Mouse (Mus musculus): Measurements from ENCODE around the gene Pla2g16.
A peak's percentile ranks its signal among the peaks of the same experiment; 100 is the strongest.

Pla2g16 gene

DNA sequence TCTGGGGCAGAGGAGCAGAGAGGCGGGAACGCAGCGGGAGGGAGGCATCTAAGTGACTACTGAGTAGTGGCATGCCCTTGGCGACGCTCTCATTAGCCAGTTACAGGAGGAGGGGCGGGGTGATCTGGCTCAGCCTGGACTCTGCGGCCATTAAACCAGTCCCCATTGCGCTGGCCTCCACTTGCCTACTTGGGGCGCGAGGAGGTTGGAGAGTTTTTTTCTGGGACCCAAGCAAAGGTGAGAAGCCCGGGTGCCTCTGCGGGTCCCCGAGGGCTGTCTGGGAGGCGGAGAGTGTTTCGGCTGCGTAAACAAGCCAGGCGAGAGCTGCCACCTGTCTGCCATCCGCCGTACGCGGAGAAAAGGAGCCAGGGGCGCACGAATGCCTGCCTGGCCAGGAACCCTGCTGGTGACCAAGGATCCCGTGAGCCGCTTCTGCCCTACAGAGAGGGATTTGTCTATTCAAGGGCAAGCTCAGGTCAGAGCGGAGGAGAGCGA lies at the start of gene Pla2g16:
Pla2g16 (plus strand) TSS at position 132 of the 495 bp plus-strand sequence.
- DNase-seq (ENCODE audit: extremely low spot score) = peak; percentile 73

DNA sequence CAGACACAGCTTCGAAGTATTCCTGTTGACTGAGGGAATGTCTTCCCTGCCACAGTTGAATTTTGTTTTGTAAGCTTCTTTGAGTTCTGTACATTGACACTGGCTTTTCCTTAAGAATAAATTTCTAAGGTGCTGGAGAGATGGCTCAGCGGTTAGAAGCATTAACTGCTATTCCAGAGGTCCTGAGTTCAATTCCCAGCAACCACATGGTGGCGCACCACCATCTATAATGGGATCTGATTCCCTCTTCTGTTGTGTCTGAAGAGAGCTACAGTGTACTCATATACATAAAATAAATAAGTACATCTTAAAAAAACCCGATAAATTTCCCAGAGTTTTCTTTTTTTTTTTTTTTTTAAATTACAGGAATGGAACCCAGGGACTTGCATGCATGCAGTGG lies 49.2 kb upstream of the Pla2g16 start:
- DNase-seq (ENCODE audit: extremely low spot score) = no peak

DNA sequence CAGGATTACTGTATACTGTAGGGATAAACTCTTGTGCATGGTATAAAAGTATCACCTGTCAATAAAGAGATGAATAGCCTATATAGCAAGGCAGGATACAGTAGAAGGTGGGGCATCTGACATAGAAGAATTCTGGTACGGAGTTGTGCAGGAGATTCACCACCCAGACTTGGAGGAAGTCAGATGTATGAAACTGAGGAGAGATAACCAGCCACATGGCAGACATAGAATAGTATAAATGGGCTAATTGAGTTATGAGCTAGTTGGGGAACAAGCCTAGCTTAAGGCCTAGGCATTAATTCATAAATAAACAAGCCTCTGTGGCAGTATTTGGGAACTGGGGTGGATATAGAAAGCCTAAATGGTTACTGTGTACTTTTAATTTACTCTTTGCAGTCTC lies 40.8 kb upstream of the Pla2g16 start:
- no peak for DNase-seq (ENCODE audit: extremely low spot score)

DNA sequence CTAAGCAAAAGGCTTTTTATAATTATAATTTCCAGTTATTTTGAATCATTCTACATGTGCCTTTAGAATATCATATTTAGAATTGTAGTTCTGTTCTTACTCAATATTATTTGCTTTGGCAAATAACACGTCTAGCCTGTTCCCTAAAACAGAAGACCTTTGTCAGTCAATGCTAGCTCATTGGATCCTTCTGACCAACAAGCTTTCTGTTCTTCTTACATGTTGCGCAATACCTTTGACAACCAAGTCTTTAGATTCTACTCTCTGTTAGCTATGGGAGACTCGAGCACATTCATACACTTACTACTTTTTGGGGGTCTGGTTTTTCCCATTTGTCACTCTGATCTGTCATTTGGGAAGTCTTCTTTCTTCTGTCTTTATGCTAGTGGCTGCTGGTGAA lies 35.6 kb upstream of the Pla2g16 start:
- DNase-seq (ENCODE audit: extremely low spot score) = no peak

DNA sequence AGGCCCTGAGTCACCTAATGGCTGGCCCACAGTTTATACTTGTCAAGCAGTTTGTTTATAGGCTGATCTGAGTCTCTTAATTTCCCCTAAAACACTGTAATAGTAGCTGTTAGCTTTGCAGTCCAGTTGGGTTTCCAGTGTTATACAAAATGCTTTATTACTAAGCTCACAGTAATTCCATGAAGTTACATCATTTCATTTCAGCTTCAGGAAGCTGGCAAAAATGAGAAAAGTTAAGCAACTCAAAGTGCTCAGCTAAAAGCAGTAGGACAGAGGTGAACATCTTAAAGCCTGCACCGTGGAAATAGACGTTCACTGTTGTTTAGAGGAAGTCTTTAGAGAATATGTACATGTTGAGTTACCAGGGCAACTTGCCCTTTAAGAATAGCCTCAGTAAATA lies 34.4 kb upstream of the Pla2g16 start:
- DNase-seq (ENCODE audit: extremely low spot score) = no peak

DNA sequence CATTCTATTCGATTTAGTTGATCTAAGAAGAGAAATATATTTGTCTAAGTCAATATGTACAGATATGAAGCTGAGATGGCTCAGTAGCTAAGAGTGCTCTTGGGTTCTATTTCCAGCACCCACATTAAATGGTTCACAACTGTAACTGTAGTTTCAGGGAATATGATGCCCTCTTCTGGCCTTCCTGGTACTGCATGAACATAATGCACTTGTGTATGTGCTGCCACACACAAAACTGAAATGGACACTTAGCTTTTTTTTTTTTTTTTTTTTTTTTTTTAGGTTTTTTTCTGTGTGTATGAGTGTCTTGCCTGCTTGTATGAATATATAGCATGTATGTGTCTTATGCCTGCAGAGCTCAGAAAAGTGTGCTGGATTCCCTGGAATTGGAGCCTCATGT lies 34.0 kb upstream of the Pla2g16 start:
- no peak for DNase-seq (ENCODE audit: extremely low spot score)

DNA sequence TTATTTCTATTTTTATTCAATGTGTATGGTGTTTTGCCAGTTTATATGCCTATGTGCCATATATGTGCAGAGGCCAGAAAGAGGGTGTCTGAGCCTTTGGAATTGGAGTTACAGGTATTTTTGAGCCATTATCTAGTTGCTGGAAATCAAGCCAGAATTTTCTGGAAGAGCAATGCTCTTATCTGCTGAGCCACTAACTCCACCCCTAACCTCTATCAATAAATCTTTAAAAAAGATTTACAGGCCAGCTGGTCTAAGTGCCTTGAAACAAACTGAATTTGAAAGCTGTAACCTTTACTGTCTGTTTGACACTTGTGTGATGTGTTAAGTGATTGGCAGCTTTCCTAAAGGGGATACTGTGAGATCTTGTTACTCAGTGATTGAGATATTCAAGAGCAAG lies 33.5 kb upstream of the Pla2g16 start:
- no peak for DNase-seq (ENCODE audit: extremely low spot score)

DNA sequence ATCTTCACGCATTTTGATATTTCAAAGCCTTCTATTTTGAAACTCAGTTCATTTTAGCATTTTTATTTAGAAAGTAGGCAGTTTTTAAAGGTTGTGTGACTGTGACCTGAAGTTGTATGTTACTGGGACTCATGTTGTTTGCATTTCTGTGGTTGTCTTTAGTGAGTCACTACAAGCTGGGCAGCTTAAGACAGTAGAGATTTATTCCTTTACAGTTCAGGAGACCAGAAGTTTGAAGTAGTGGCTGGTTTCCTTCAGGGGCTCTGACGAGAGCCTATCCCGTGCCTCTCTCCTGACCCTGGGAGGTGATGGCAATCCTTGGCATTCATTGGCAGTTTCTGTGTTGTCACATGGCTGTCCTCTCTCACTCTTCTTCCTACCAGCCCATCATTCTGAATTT lies 32.4 kb upstream of the Pla2g16 start:
- no peak for DNase-seq (ENCODE audit: extremely low spot score)

DNA sequence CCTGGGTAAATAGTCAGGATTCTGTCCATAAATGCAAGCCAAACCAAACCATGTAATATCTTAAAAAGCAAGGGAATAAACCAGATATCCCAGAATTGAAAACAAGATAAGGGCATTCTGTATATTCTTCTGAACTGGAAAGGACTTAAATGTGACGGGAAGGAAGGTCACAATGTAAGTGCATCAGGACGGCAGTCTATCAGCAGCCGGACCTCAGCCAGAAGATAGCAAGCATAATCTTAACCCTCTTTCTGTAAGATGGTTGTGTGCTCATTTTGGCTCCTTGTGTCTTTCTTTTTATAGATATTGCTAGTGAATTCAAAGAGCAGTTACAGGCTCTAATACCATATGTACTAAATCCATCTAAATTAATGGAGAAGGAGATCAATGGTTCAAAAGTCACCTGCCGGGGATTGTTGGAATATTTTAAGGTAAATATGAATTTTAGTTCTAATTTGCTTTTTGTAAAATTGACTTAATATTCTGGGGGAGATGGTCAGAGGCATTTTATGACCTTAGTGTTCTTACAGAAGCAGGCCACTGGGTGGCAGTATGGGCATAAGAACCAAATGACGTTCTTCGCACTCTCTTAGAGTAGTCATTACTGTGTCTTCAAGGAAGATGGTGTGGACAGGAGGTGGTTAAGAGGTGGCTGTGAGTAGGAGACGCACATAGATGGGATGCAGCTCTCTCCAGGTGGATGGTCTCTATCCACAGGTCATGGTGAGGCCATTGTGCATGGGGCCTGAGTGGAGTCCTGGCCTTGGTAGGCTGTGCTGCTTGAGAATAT lies 28.4 kb upstream of the Pla2g16 start:
- DNase-seq (ENCODE audit: extremely low spot score) = peak; percentile 49

DNA sequence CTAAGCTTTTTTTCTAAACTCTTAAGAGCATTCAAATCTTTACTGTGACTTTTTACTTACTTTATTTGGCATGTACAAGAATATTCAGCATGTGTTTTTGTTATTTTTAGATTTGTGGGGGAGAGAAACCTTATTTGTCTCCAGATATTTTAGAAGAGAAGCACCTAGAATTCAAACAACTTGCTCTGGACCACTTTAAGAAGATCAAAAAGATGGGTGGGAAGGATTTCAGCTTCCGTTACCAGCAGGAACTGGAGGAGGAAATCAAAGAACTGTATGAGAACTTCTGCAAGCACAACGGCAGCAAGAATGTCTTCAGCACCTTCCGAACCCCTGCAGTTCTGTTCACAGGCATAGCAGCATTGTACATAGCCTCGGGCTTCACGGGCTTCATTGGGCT lies 25.4 kb upstream of the Pla2g16 start:
- DNase-seq (ENCODE audit: extremely low spot score) = no peak

DNA sequence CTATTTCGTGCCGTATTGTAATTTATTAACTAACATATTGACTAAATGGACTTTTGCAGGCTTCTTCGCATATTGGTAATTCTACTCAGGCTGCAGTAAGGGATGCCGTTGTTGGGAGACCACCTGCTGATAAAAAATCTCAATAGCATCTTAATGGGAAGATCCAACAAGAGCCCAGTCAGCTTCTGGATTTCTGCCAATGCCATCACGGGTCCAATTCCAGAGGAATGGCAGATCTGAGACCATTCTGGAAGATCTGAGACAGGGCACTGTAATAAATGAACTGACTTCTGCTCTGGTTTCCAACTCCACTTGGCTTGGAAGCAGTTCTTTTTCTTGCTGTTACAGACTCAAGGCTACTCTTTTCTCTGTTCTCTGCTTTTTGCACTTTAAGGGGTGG lies 23.4 kb upstream of the Pla2g16 start:
- no peak for DNase-seq (ENCODE audit: extremely low spot score)

DNA sequence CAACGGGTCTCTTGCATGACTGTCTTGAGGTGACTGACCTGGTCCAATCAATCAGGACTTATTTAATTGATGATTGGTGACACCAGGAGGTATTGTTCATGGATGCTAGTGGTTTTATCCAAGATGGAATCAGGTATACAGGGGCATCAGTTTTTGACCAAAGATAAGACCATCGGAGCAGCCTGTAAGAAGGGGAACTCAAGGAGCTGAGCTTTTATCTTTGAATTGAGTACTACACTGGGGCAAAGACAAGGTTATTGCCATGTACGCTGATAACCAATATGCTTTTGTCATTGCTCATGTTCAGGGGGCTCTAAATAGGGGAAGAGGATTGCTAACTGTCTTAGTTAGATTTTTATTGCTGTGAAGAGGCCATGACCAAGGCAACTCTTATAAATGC lies 8.3 kb upstream of the Pla2g16 start:
- DNase-seq (ENCODE audit: extremely low spot score) = no peak

DNA sequence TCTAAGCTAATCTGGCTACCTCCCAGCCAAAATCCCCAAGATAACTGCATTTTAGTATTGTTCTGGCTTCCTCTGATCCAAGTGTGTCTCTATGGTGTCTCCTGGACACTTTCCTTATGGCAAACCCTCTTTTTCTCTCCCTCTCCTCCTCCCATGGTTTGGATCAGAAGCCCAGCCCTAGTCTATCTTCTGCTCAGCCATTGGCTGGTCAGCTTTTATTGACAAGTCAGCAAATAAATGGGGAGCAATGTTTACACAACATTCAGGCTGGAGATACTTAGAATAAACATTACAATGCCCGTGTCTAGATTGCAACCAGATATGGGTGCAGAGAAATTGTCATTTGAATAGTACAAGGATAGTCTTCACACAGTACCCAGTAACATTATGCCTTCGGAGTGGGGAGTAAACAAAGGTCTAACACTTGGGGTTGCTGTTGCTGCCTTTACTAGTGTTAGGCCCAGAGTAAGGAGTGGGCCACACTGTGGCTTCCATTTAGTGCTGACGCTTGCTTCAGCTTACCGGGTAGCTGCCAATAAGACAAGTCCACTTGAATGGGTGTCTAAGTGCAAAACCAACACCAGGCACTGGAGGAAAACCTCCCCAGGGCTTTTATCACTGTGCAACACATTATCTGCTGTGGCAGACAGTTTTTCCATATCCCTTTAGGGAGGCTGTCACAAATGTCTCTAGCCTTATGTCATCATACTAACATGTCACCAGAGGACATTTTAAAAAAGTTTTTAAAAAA lies 5.5 kb upstream of the Pla2g16 start:
- DNase-seq (ENCODE audit: extremely low spot score) = no peak

DNA sequence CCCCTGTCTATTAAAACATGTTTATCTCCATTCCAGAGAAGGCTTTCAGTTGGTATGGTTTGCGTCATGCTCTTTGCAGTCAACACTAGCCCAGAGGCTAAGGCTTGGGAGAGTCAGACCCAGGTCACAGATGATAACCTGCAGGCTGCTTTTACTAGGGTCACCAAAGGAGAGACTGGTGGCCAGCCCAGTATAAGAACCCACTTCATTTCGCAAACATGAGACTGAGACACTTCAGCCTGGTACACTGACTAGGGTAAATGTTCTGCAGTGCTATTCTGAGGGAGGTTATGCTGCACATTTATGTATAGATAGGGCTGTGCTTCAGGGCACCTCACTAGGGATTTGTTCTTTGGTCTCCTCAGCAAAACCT lies 5.0 kb upstream of the Pla2g16 start:
- DNase-seq (ENCODE audit: extremely low spot score) = no peak

DNA sequence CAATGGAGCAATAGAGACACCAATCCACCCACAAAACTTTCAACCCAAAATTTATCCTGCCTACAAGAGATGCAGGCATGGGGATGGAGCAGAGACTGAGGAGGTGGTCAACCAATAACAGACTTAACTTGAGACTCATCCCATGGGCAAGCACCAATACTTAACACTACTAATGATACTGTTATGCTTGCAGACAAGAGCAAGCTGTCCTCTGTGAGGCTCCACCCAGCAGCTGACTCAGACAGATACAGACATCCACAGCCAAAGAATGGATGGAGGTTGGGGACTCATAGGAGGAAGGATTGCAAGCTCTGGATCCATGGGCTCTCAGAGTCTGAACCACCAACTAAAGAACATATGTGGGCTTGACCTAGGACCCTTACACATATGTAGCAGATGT lies 3.8 kb upstream of the Pla2g16 start:
- DNase-seq (ENCODE audit: extremely low spot score) = no peak

DNA sequence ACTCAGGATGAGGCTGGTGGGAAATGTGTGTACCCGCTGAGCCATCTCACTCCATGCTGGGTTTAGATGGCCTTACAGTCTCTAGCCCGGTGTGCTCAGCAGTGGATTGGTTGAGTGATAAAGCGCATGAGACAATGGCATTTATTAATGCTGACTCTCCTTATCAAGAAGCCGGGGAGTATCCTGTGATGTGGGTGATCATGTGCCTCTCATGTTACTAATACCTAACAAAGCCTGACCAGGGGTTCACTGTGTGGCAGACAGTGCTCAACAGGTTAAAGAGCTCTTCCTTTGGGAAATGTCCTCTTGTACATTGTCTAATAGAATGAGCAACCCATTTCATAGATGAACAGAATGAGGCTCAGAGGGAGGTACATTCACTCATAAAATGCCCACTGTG lies 2.4 kb upstream of the Pla2g16 start:
- no peak for DNase-seq (ENCODE audit: extremely low spot score)

DNA sequence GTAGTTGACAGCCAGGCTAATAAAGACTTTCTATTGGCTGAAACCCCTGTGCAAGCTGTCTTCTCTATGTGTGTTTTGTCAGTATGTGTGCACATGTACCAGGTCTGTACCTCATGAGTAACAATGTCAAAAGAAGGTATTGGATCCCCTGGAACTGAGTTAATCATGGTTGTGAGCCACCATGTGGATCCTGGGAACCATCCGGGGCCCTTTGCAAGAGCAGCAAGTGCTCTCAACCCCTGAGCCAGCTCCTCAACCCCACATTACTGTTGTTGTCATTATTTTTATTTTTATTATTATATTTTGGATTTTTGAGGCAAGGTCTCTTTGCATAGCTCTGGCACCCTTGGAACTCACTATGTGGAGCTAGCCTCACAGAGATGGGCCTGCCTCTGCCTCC lies 618 bp upstream of the Pla2g16 start:
- no peak for DNase-seq (ENCODE audit: extremely low spot score)

DNA sequence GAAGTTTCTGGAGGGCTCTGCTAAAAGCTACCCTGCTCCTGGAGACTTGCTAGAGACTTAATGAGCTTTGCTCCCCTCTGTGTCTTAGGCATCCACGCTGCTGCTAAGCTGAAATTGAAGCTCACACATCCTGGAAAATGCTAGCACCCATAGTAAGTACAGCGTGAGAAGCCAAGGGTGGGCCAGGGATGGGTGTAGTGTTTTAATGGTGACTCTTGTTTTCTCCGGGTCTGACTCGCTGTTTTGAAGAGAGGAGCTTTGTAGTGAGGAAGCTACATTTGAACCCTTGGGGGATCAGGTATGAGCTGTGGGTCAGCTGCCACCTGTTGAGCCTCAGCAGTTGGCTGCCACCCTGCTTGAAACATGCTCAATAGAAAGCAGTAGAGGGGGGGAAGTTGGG lies 585 bp downstream of the Pla2g16 start:
- no peak for DNase-seq (ENCODE audit: extremely low spot score)

DNA sequence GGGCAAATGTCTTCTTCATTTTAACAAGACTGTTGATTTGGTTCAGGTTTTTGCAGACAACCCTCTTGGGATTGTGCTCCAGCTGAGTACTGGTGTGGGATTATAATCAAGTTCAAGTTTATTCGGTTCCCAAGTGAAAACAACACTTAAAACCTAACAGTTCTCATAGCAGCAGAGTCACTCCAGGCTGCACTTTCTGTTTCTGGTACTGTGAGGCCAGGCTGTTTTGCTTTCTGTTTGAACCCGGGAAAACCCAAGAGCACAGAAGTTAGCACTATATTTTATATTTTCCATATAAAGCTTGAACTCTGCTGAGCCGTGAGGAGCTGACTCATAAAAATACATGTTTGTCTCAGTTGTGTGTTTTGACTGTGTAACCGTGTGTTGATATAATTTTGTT lies 1.4 kb downstream of the Pla2g16 start:
- no peak for DNase-seq (ENCODE audit: extremely low spot score)

DNA sequence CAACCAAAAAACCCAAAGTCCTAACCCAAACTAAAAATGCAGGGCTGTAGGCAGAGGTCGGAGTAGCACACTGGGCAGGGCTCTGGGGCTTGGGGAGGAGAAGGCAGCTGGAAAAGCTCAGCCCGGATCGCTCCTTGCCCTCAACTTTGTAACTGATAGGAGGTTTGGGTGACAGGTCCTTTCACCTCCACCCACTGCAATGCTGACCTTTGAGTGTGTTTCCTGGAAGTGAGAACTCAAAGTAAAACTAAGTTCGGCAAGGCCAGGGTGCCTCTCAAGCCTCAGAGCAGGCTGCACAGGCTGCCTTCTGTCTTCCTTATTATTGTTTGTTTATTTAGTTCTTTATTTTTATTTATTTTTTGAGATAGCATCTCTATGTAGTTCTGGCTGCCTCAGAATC lies 2.7 kb downstream of the Pla2g16 start:
- no peak for DNase-seq (ENCODE audit: extremely low spot score)

DNA sequence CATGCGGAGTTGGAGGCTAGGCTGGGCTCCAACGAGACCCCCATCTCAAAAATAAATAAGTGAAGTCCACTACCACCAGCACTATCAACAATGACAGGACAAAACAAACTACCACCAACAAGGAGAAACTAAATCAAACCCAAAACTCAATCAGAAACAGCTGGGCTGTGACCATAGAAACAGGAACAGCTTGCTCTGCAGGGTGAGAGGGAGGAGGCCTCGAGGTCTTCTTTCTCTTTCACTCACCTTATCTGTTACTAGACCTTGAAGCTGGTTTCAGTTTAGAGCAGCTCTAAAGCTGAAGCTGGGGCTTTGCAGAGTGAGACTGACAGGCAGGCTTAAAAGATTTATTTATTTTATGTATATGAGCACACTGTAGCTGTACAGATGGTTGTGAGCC lies 4.2 kb downstream of the Pla2g16 start:
- DNase-seq (ENCODE audit: extremely low spot score) = no peak

DNA sequence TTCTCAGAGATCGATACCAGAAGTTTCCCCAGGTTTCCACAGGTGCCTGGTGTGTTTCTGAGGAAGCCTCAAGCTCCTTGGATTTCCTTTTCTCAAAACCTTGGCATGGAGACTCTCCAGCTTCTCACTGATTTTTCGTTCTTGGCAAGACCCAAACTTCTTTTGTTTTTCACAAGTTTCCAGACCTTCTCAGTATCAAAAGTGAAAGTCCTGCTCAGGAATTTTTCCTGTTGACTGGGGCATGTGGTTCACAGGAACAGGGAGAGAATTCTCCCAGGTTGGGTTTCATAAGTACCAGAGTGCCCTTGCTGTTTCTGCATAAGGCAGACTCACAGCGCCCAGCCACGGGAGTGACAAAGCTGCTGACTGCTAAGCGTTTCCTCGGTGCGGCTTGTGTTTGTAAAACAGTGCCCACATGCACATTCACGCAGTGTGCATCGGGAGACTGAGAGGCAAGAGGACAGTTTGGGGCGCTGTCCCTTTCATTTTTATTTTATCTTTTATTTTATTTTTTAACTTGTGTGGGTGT lies 5.4 kb downstream of the Pla2g16 start:
- no peak for DNase-seq (ENCODE audit: extremely low spot score)

DNA sequence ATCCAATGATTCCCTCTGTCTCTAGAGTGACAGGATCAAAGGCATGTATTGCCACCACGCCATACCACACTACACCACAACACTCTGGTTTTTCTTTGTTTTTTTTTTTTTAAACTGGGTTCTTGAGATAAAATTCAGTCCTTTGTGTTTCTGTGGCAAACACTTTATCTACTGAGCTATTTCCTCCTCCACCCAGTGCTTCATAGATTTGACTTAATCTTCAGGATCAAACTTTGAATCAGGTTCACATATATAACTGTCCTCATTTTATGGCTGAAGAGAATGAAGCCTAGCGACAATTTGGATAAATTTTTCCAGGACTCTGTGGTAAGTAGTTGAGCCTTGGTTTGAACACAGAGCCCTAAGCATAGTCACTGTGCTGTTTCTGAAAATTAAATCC lies 6.4 kb downstream of the Pla2g16 start:
- no peak for DNase-seq (ENCODE audit: extremely low spot score)
